Mouse (Mus musculus) forebrain, embryonic 12.5 days (tissue): ENCODE measurements around the gene Rab6a. TPM values are rescaled to one million over a fixed set of nuclear protein-coding genes. Genes with fewer than 3 reads are reported as not detected.

Source experiments
- ATAC-seq: fragments of 200-750 bp; cut with Nextera tagmentation; 2 replicates; pipeline ENCODE4 v1.8.0; 2017; ENCODE audit warnings: moderate TSS enrichment; ENCODE audit not compliant: low FRiP score
- H3K27ac ChIP-seq: fragments of 300-500 bp; sonication (generic); 2 replicates; pipeline ENCODE4 v1.5.1; 2016; ENCODE audit warnings: mild to moderate bottlenecking
- H3K27me3 ChIP-seq: fragments of 300-500 bp; sonication (generic); 2 replicates; pipeline ENCODE4 v1.6.1; 2016; ENCODE audit warnings: mild to moderate bottlenecking
- H3K36me3 ChIP-seq: fragments of 300-500 bp; sonication (generic); replicated peaks from 2 replicates; pipeline ENCODE4 v1.6.1; 2016; ENCODE audit warnings: mild to moderate bottlenecking
- H3K4me1 ChIP-seq: fragments of 300-500 bp; sonication (generic); 2 replicates; pipeline ENCODE4 v1.6.1; 2016
- H3K4me2 ChIP-seq: fragments of 300-500 bp; sonication (generic); 2 replicates; pipeline ENCODE4 v1.6.1; 2016; ENCODE audit warnings: mild to moderate bottlenecking, moderate library complexity
- H3K4me3 ChIP-seq: fragments of 300-500 bp; sonication (generic); replicated peaks from 2 replicates; pipeline ENCODE4 v1.5.1; 2016; ENCODE audit warnings: mild to moderate bottlenecking
- H3K9ac ChIP-seq: fragments of 300-500 bp; sonication (generic); 2 replicates; pipeline ENCODE4 v1.6.1; 2016; ENCODE audit warnings: mild to moderate bottlenecking
- H3K9me3 ChIP-seq: fragments of 300-500 bp; sonication (generic); 2 replicates; pipeline ENCODE4 v1.6.1; 2016
- whole genome bisulfite sequencing: fragments of 180-500 bp; shearing (Covaris S2); methylation state at CpG from one replicate; pipeline ENCODE4 v1.1.7; 2016; 5-methylcytosine and 5-hydroxymethylcytosine counted together
- polyA plus RNA-seq: library from polyadenylated mRNA; unstranded; fragments of >200 nt; fragmentation: Nextera tagmentation; extraction: Ambion mirVana; gene quantifications from 2 replicates; pipeline ENCODE4 v1.2.1, GENCODE M21; 2016

Gene Rab6a
- polyA plus RNA-seq, 1 experiment from 2014 or later = 146 TPM

DNA sequence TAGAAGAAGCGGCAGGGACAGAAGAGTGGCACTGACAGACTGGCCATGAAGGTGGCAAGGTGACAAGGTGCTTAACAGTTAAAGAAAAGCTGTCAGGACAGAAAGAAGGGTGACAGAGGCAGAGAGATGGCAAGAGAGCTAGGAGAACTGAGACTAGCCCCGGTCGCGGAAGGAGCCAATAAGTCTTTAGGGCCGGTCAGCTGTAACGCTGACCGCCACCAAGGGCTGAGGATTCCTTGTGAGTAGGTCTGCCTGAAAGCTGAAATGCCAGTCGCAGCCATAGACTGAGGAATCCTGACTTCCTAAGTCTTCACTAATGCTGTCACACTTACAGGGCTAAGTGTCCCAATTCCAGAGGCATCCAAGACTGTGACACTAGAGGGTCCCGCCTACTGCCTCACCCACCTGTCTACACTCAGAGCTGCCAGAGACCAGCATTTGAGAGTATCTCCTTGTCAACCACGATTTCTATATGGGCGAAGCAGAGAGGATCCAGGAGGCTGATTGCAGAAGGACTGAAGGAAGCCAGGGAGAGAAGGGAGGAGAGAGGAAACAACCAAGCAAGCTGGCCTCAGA, 56.6 kb downstream of the Rab6a start:
- 0 out of 2 replicates have a peak overlapping the region, but pooled peaks have one; percentile 29 for H3K9ac ChIP-seq
- ATAC-seq = peak; percentile 27; the same call in 1 of the 2 replicates

GRCm38 (mm10) chr7:100670646-100671045, 63.4 kb downstream of the Rab6a start:
- 82% methylated on average over 5 of the region's 5 CpGs for WGBS
- Histone ChIP-seq H3K4me1 (no peaks in the 10 kb centered on the region; the same call in 1 of the 2 replicates), H3K4me2 (no peak overlapping the region), H3K36me3 (no peaks in the 10 kb centered on the region), H3K27me3 (no peaks in the 10 kb centered on the region), H3K27ac (no peak overlapping the region), H3K4me3 (no peak overlapping the region), H3K9ac (no peak overlapping the region), H3K9me3 (no peaks in the 10 kb centered on the region)
- ATAC-seq = no peak

More for the DNA sequence above, 56.6 kb downstream of the Rab6a start:
- Histone ChIP-seq H3K4me3 (no peak overlapping the region), H3K27me3 (0 out of 2 replicates have a peak, but pooled peaks cover 5% of the 10 kb centered on the region), H3K4me2 (peak overlapping the region; percentile 31), H3K4me1 (peaks cover 13% of the 10 kb centered on the region), H3K27ac (no peak overlapping the region), H3K9me3 (no peaks in the 10 kb centered on the region), H3K36me3 (no peaks in the 10 kb centered on the region)
- WGBS = 66% methylated on average over 11 of the region's 11 CpGs

GRCm38 (mm10) chr7:100673452-100673851, 66.2 kb downstream of the Rab6a start:
- H3K27me3 ChIP-seq = no peaks in the 10 kb centered on the region
- no peak for ATAC-seq
- no peak overlapping the region for H3K4me2 ChIP-seq
- no peak overlapping the region for H3K9ac ChIP-seq
- WGBS = 69% methylated on average over 7 of the region's 7 CpGs
- no peaks in the 10 kb centered on the region for H3K36me3 ChIP-seq
- H3K4me1 ChIP-seq = no peaks in the 10 kb centered on the region; the same call in 1 of the 2 replicates
- H3K27ac ChIP-seq = no peak overlapping the region
- no peaks in the 10 kb centered on the region for H3K9me3 ChIP-seq
- H3K4me3 ChIP-seq = no peak overlapping the region

- no peaks in the 10 kb centered on the region for H3K27me3 ChIP-seq
- H3K4me3 ChIP-seq = no peak overlapping the region
- H3K4me1 ChIP-seq = no peaks in the 10 kb centered on the region; the same call in 1 of the 2 replicates
- no peak overlapping the region for H3K9ac ChIP-seq
- H3K4me2 ChIP-seq = no peak overlapping the region
- H3K27ac ChIP-seq = no peak overlapping the region
- WGBS = 90% methylated on average over 2 of the region's 2 CpGs
- ATAC-seq = no peak
- H3K36me3 ChIP-seq = no peaks in the 10 kb centered on the region
- H3K9me3 ChIP-seq = no peaks in the 10 kb centered on the region
Measured at GRCm38 (mm10) chr7:100674941-100675340, 67.7 kb downstream of the Rab6a start.

DNA sequence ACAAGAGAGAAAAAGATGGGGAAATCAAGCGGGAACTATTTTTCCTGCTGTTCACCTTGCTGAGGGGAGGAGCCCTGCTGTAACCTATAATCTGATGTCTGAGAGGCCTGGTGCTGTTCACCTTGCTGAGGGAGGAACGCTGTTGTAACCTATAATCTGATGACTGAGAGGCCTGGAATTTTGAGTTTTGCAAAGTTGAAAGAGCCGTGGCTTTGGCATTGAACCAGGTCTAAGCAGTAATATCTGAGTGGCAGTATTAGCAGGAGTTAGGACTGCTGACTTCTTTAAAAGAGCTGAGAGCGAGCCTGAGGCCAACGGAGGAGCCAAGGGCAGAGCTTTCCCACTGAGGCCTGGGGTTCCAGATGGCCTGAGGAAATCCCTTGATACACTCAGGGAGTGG, 70.8 kb downstream of the Rab6a start:
- ATAC-seq = no peak
- Histone ChIP-seq H3K36me3 (no peaks in the 10 kb centered on the region), H3K9me3 (no peaks in the 10 kb centered on the region), H3K4me3 (no peak overlapping the region), H3K4me2 (no peak overlapping the region), H3K4me1 (peaks cover under 1% of the 10 kb centered on the region), H3K27ac (no peak overlapping the region), H3K27me3 (no peaks in the 10 kb centered on the region), H3K9ac (no peak overlapping the region)
- WGBS = 85% methylated on average over 5 of the region's 5 CpGs

- Histone ChIP-seq H3K4me3 (no peak overlapping the region), H3K36me3 (no peaks in the 10 kb centered on the region), H3K27ac (no peak overlapping the region), H3K4me1 (peaks cover 3% of the 10 kb centered on the region; the same call in 1 of the 2 replicates), H3K9me3 (no peaks in the 10 kb centered on the region), H3K27me3 (no peaks in the 10 kb centered on the region), H3K9ac (no peak overlapping the region), H3K4me2 (no peak overlapping the region)
- no peak for ATAC-seq
- 69% methylated on average over 15 of the region's 15 CpGs for WGBS
Measured at GRCm38 (mm10) chr7:100678948-100679880, 72.0 kb downstream of the Rab6a start.

DNA sequence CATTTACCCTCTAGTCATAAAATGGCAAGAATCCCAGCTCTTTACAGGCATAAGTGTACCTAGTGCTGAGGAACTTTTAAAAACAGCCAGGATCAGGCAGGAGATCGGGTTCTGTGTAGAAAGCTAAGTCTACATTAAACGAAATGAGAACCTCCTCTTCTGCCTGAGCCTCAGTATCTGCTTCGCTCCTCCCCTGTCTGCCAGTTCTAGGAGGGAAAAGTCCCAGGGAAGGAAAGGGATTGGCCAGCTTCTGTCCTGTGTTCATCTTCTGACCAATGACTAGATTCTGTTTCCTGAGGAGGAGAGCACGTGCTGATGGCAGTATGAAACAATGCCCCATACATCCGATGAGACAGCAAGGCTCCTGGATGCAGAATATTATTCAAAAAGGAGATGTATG, 73.9 kb downstream of the Rab6a start:
- Histone ChIP-seq H3K9me3 (no peaks in the 10 kb centered on the region), H3K27me3 (no peaks in the 10 kb centered on the region), H3K4me3 (no peak overlapping the region), H3K4me2 (no peak overlapping the region), H3K4me1 (peaks cover 3% of the 10 kb centered on the region; the same call in 1 of the 2 replicates), H3K27ac (no peak overlapping the region), H3K9ac (no peak overlapping the region), H3K36me3 (no peaks in the 10 kb centered on the region)
- 64% methylated on average over 5 of the region's 5 CpGs for WGBS
- ATAC-seq = no peak

GRCm38 (mm10) chr7:100683241-100683640, 76.0 kb downstream of the Rab6a start:
- no peak overlapping the region for H3K4me3 ChIP-seq
- H3K4me2 ChIP-seq = no peak overlapping the region
- 0 out of 2 replicates have a peak, but pooled peaks have one; percentile 30 for ATAC-seq
- no peaks in the 10 kb centered on the region for H3K9me3 ChIP-seq
- no peaks in the 10 kb centered on the region for H3K36me3 ChIP-seq
- peaks cover 3% of the 10 kb centered on the region; the same call in 1 of the 2 replicates for H3K4me1 ChIP-seq
- WGBS = 61% methylated on average over 1 of the region's 1 CpGs
- no peaks in the 10 kb centered on the region for H3K27me3 ChIP-seq
- no peak overlapping the region for H3K9ac ChIP-seq
- no peak overlapping the region for H3K27ac ChIP-seq

DNA sequence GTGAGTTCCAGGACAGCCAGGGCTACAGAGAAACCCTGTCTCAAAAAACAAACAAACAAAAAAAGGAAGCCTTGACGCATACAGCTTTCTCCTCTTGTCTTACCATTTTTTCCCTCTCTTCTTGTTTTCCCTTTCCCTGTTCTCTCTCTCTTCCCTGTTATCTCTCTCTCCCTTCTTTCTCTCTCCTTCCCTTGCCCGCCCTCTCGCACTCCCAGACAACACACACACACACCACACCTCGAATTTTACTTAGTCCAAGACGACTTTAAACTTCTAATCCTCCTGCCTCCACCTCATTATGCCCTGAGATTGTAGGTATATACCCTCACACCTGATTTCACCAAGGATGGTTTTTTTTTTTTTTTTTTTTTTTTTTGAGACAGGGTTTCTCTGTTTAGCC, 76.9 kb downstream of the Rab6a start:
- Histone ChIP-seq H3K4me1 (peaks cover 3% of the 10 kb centered on the region; the same call in 1 of the 2 replicates), H3K4me3 (no peak overlapping the region), H3K9ac (no peak overlapping the region), H3K27ac (no peak overlapping the region), H3K4me2 (no peak overlapping the region), H3K27me3 (no peaks in the 10 kb centered on the region), H3K36me3 (no peaks in the 10 kb centered on the region), H3K9me3 (no peaks in the 10 kb centered on the region)
- ATAC-seq = no peak
- 72% methylated on average over 5 of the region's 5 CpGs for WGBS

GRCm38 (mm10) chr7:100684538-100684937, 77.3 kb downstream of the Rab6a start:
- no peaks in the 10 kb centered on the region for H3K9me3 ChIP-seq
- H3K4me1 ChIP-seq = peaks cover 3% of the 10 kb centered on the region; the same call in 1 of the 2 replicates
- no peak overlapping the region for H3K4me2 ChIP-seq
- WGBS = 58% methylated on average over 7 of the region's 7 CpGs
- H3K36me3 ChIP-seq = no peaks in the 10 kb centered on the region
- H3K27ac ChIP-seq = no peak overlapping the region
- no peak overlapping the region for H3K4me3 ChIP-seq
- H3K27me3 ChIP-seq = no peaks in the 10 kb centered on the region
- H3K9ac ChIP-seq = no peak overlapping the region
- ATAC-seq = 0 out of 2 replicates have a peak, but pooled peaks have one; percentile 14

DNA sequence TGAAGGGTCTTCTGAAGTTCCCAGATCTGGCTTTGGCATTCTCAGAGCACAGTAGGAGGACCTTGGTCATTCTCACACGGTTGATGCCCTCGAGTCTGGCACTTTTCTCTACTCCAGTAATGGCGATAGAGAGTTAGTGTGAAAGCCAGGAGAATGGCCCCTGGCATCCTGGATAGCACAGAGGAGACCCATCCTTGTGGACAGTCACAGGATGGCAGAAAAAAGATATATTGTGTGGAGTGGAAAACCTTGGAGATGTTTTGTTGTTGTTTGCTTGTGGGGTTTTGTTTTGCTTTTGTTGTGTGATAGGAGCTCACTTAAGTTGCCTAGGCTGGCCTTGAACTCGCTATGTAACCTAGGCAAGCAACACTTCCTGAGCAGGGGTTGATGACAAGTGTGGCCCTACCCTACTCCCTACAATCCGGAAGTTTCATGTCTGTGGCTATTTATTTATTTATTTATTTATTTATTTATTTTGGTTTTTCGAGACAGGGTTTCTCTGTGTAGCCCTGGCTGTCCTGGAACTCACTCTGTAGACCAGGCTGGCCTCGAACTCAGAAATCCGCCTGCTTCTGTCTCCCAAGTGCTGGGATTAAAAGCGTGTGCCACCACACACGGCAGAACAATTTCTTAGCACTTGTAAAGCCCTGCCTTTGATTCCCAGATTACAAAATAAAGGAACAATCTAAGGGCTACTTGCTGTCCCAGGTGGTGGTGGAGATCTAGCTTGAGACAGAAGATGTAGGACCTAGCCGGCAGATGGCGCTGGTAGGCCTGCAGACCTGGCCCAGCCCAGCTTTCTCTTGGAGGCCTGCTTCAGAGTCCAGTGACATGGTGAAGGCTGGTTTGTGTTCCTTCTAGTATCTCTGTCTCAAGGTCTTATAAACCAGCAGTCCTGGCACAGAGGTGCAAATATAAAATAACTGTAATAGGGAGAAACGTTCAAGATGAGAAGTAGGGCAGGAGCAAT, 78.1 kb downstream of the Rab6a start:
- Histone ChIP-seq H3K4me1 (peaks cover 3% of the 10 kb centered on the region; the same call in 1 of the 2 replicates), H3K4me3 (no peak overlapping the region), H3K27me3 (no peaks in the 10 kb centered on the region), H3K36me3 (no peaks in the 10 kb centered on the region), H3K9ac (no peak overlapping the region), H3K27ac (no peak overlapping the region), H3K4me2 (no peak overlapping the region), H3K9me3 (no peaks in the 10 kb centered on the region)
- no peak for ATAC-seq
- WGBS = 43% methylated on average over 13 of the region's 13 CpGs
